Mouse (Mus musculus) kidney, adult 18-20 months (tissue): Measurements from ENCODE around the gene Gm38655.
"Not testable (repeated sequence)": the region's sequence is repeated elsewhere in the genome, so short reads cannot be mapped to it uniquely, and the experiment has no call there.

Experiments used
- DNase-seq: peaks from one replicate; pipeline ENCODE4 v3.0.0; 2021

The Gm38655 gene

GRCm38 (mm10) chr17:25165970-25166671 is 9.2 kb downstream of the Gm38655 start:
- no peak for DNase-seq

- no peak for DNase-seq
Observed at GRCm38 (mm10) chr17:25164770-25165169, 10.5 kb downstream of the Gm38655 start.

DNA sequence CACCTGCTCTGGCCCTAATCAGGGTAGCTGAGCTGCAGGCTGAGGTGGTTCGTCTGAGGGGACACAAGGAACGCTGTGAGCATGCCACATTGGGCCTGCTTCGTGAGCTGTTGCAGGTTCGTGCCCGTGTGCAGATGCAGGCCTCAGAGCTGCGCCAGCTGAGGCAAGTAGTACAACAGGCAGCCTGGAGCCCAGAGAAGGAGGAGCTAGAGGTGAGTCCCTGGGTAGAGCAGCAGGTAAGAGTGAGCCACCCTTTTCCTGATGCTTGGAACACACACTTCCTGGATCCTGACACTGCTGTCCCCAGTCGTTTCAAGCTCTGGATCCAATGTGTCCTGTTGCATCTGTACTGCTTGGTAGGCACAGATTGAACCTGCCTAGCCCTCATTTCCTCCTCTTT is 11.9 kb downstream of the Gm38655 start:
- DNase-seq, result no peak

GRCm38 (mm10) chr17:25162161-25162560 is 13.1 kb downstream of the Gm38655 start, which contains the start of gene Ccdc154:
TSS of gene Ccdc154 (plus strand) at chr17:25162461.
- DNase-seq, result no peak

DNA sequence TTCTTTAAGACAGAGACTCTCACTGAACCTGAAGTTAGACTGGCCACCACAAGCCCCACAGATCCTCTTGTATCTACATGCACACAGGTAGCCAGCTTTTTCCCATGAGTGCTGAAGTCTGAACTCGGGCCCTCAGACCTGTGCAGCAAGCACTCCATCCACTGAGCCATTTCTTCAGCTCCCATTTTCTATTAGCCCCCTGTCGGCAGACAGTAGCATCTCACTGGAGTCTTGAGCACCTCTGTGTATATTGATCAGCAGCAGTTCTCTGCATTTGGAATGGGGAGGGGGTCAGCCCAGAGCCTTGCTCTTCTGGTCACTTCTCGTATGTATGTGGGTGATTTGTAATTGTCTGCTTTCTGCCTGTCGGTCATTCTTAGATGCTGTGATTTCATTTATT is 35.3 kb downstream of the Gm38655 start:
- DNase-seq, result no peak

DNA sequence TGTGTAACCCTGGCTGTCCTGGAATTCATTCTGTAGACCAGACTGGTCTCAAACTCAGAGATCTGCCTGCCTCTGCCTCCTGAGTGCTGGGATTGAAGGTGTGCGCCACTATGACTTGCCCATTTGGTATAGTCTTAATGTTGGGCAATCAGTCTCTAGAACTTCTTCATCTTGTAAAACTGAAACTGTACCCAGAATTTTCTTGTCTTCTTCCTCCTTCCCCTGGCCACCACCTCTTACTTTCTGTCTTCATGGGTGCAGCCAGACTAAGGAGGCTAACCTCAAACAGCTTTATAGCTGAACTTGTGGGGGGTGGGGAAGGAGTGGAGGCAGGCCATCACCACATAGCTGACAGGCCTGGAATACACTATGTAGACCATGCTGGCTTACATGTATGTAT is 36.5 kb downstream of the Gm38655 start:
- DNase-seq, result no peak

DNA sequence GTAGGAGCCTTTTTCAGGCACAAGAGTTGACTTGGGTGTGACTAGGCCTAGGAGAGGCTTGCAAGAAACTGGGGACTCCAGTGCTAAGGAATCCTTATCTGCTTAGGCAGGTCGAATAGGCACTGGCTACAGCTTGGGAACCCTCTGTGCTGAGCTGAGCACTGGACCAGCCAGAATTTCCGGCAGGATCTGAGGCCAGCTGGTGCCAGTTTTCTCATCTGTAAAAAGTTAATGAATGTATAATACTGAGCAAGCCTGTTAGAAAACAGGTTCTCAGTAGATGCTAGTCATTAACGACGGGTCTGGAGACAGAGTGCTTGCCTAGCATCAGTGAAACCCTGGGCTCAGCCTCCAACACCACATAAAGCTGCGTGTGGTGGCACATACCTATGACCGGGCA is 39.6 kb downstream of the Gm38655 start:
- DNase-seq, result peak; percentile 36

DNA sequence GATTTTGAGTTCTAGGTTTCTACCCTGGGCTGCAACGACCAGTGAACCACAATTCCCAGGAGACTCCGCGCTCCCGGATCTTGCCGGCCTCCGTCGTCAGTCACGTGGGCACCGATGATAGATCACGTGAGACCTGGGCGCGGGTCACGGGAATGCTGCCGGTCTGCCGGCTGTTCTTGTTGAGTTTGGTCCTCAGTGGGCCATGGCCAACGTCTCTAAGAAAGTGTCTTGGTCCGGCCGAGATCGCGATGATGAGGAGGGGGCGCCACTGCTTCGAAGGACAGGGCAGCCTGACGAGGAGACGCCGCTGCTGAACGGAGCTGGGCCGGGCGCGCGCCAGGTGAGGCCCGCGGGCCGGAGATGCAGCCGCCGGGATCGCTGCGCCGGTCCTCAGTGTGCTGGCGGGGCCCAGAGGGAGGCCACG is 42.0 kb downstream of the Gm38655 start, which contains the start of gene Clcn7:
TSS of gene Clcn7 (plus strand) at position 117 of the 424 bp plus-strand sequence.
- DNase-seq, result peak; percentile 97

DNA sequence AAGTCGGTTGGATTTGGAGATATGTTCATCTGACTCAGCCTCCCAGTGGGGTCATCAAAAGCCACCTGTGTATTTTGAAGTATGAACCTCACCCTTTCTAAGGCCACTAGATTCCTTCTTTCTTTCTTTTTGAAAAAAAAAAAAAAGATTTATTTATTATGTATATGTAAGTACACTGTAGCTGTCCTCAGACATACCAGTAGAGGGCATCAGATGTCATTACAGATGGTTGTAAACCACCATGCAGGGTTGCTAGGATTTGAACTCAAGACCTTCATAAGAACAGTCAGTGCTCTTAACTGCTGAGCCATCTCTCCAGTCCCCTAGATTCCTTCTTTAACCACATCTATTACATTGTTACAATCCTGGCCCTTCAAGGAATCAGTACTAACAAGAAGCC is 45.2 kb downstream of the Gm38655 start:
- no peak for DNase-seq

GRCm38 (mm10) chr17:25127681-25128080 is 47.6 kb downstream of the Gm38655 start:
- DNase-seq, result no peak

DNA sequence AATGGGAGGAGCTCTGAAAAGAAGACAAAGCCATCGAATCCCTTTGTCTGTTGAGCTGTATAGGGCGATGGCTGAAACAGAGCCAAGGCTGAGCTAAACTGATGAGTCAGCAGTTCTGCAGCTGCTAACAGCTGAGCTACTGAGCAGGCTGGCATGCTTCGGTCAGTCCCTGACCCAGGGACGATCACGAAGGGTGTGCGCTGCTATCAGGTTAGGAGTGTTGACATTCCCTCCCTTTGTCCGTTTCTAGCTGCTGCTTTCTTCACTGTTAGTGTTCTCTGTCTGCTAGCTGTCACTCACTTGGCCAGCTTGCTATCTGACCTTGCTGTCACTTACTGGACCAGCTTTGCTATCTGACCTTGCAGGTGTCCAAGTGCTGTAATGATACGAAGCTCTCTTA is 48.2 kb downstream of the Gm38655 start:
- DNase-seq, result no peak

DNA sequence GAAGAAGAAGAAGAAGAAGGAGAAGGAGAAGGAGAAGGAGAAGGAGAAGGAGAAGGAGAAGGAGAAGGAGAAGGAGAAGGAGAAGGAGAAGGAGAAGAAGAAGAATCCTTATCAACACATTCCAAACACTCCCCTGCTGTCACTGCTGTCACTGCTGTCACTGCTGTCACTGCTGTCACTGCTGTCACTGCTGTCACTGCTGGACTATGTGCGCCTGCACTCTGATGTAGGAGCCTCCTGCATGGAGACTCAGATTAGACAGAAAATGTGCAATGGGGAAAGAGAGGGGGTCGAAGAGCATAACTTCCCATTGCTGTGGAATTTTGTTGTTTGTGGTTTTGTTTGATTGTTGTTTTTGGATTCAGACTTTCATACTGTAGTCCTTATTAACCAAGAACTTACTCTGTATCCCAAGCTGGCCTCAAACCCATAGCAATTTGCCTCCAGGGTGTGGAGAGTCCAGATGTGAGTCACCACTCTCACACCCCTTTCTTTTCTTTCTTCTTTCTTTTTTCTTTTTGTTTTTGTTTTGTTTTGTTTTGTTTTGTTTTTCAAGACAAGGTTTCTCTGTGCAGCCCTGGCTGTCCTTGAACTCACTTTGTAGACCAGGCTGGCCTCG is 49.7 kb downstream of the Gm38655 start:
- not testable (repeated sequence) for DNase-seq

GRCm38 (mm10) chr17:25123979-25124378 is 51.3 kb downstream of the Gm38655 start:
- DNase-seq, result peak; percentile 22
